Mouse (Mus musculus) lung, embryonic 14.5 days (tissue): Measurements from ENCODE around the gene Rccd1. TPM values are rescaled to one million over a fixed set of nuclear protein-coding genes. Genes with fewer than 3 reads are reported as not detected.

Source experiments
- ATAC-seq: fragments of 200-750 bp; cut with Nextera tagmentation; 2 replicates; pipeline ENCODE4 v1.8.0; 2017; ENCODE audit warnings: mild to moderate bottlenecking, moderate TSS enrichment, moderate library complexity; ENCODE audit not compliant: insufficient read depth
- DNase-seq: peaks from one replicate; pipeline ENCODE4 v3.0.0-alpha.2; 2015
- H3K27ac ChIP-seq: fragments of 300-500 bp; sonication (generic); 2 replicates; pipeline ENCODE4 v1.5.1; 2014; ENCODE audit warnings: low read depth, mild to moderate bottlenecking, moderate library complexity
- H3K27me3 ChIP-seq: fragments of 300-500 bp; sonication (generic); 2 replicates; pipeline ENCODE4 v1.6.1; 2014; ENCODE audit warnings: low read length, control low read depth; ENCODE audit not compliant: insufficient read depth
- H3K36me3 ChIP-seq: fragments of 300-500 bp; sonication (generic); 2 replicates; pipeline ENCODE4 v1.6.1; 2014; ENCODE audit warnings: control low read depth; ENCODE audit not compliant: insufficient read depth
- H3K4me1 ChIP-seq: fragments of 300-500 bp; sonication (generic); 2 replicates; pipeline ENCODE4 v1.6.1; 2014; ENCODE audit warnings: antibody characterized with exemption, control low read depth; ENCODE audit not compliant: insufficient read depth
- H3K4me2 ChIP-seq: fragments of 300-500 bp; sonication (generic); 2 replicates; pipeline ENCODE4 v1.6.1; 2014; ENCODE audit warnings: mild to moderate bottlenecking
- H3K4me3 ChIP-seq: fragments of 300-500 bp; sonication (generic); 2 replicates; pipeline ENCODE4 v1.5.1; 2014; ENCODE audit warnings: low read depth, low read length
- H3K9ac ChIP-seq: fragments of 300-500 bp; sonication (generic); 2 replicates; pipeline ENCODE4 v1.6.1; 2014
- H3K9me3 ChIP-seq: fragments of 300-500 bp; sonication (generic); 2 replicates; pipeline ENCODE4 v1.6.1; 2016; ENCODE audit warnings: low read depth, low read length, control low read depth
- CTCF ChIP-seq: IDR thresholded peaks from 2 replicates; pipeline ENCODE4 v1.5.1; 2016; ENCODE audit warnings: antibody characterized with exemption, low read depth
- WGBS: fragments of 180-500 bp; shearing (Covaris S2); extraction: QIAGEN DNeasy Blood & Tissue Kit; methylation state at CpG from one replicate; pipeline ENCODE4 v1.1.7; 2014; 5-methylcytosine and 5-hydroxymethylcytosine counted together
- polyA plus RNA-seq: library from polyadenylated mRNA; unstranded; fragments of >200 nt; fragmentation: Nextera tagmentation; extraction: Ambion mirVana; gene quantifications from 2 replicates; pipeline ENCODE4 v1.2.1, GENCODE M21; 2014

The Rccd1 gene
- polyA plus RNA-seq, 1 experiment from 2014 or later, result 11.0 TPM

GRCm38 (mm10) chr7:80301522-80301921, 22.7 kb downstream of the Rccd1 start:
- H3K9ac ChIP-seq, result no peak overlapping the region
- DNase-seq (no peak), ATAC-seq (no peak)
- no peak overlapping the region for H3K4me3 ChIP-seq
- H3K4me1 ChIP-seq, result no peaks in the 10 kb centered on the region
- 88% methylated on average over 2 of the region's 2 CpGs for WGBS
- H3K9me3 ChIP-seq, result no peaks in the 10 kb centered on the region
- peak; percentile 26; the same call in 1 of the 2 replicates for TF ChIP-seq CTCF
- H3K36me3 ChIP-seq, result peaks cover 76% of the 10 kb centered on the region
- no peaks in the 10 kb centered on the region for H3K27me3 ChIP-seq
- H3K27ac ChIP-seq, result no peak overlapping the region
- no peak overlapping the region for H3K4me2 ChIP-seq

- no peak overlapping the region for H3K4me3 ChIP-seq
- no peak for DNase-seq
Measured at GRCm38 (mm10) chr7:80299568-80299967, 24.7 kb downstream of the Rccd1 start.

GRCm38 (mm10) chr7:80298754-80299153, 25.5 kb downstream of the Rccd1 start:
- ATAC-seq (no peak), DNase-seq (no peak)
- Histone ChIP-seq H3K9ac (no peak overlapping the region), H3K27ac (no peak overlapping the region), H3K36me3 (peaks cover 48% of the 10 kb centered on the region), H3K4me2 (no peak overlapping the region), H3K27me3 (no peaks in the 10 kb centered on the region), H3K4me1 (peaks cover 7% of the 10 kb centered on the region; the same call in 1 of the 2 replicates), H3K4me3 (no peak overlapping the region), H3K9me3 (no peaks in the 10 kb centered on the region)
- no peak for TF ChIP-seq CTCF
- WGBS, result 87% methylated on average over 4 of the region's 4 CpGs

More at GRCm38 (mm10) chr7:80299568-80299967, 24.7 kb downstream of the Rccd1 start:
- Histone ChIP-seq H3K36me3 (peaks cover 56% of the 10 kb centered on the region), H3K4me2 (no peak overlapping the region), H3K27ac (no peak overlapping the region), H3K9ac (no peak overlapping the region), H3K27me3 (no peaks in the 10 kb centered on the region), H3K4me1 (peaks cover 7% of the 10 kb centered on the region; the same call in 1 of the 2 replicates), H3K9me3 (no peaks in the 10 kb centered on the region)
- no peak for TF ChIP-seq CTCF
- WGBS, result 87% methylated on average over 3 of the region's 3 CpGs
- no peak for ATAC-seq

GRCm38 (mm10) chr7:80297041-80297440, 27.2 kb downstream of the Rccd1 start:
- Histone ChIP-seq H3K4me1 (peaks cover 7% of the 10 kb centered on the region; the same call in 1 of the 2 replicates), H3K27me3 (no peaks in the 10 kb centered on the region), H3K27ac (no peak overlapping the region), H3K9ac (peak overlapping the region; percentile 18; the same call in 1 of the 2 replicates), H3K4me3 (no peak overlapping the region), H3K4me2 (no peak overlapping the region), H3K36me3 (peaks cover 33% of the 10 kb centered on the region), H3K9me3 (no peaks in the 10 kb centered on the region)
- DNase-seq, result no peak
- ATAC-seq, result no peak
- no peak for TF ChIP-seq CTCF
- 82% methylated on average over 3 of the region's 3 CpGs for WGBS

GRCm38 (mm10) chr7:80296462-80296861, 27.8 kb downstream of the Rccd1 start:
- DNase-seq (no peak), ATAC-seq (no peak)
- TF ChIP-seq CTCF, result no peak
- peak overlapping the region; percentile 73 for H3K4me2 ChIP-seq
- no peak overlapping the region for H3K9ac ChIP-seq
- H3K36me3 ChIP-seq, result peaks cover 27% of the 10 kb centered on the region
- no peak overlapping the region for H3K27ac ChIP-seq
- H3K27me3 ChIP-seq, result no peaks in the 10 kb centered on the region
- no peak overlapping the region for H3K4me3 ChIP-seq
- no peaks in the 10 kb centered on the region for H3K9me3 ChIP-seq
- WGBS, result 90% methylated on average over 6 of the region's 6 CpGs
- H3K4me1 ChIP-seq, result peaks cover 7% of the 10 kb centered on the region; the same call in 1 of the 2 replicates

- DNase-seq (peak; percentile 64), ATAC-seq (peak; percentile 68)
- peak overlapping the region; percentile 92 for H3K27ac ChIP-seq
- TF ChIP-seq CTCF, result no peak
- peaks cover 7% of the 10 kb centered on the region; the same call in 1 of the 2 replicates for H3K4me1 ChIP-seq
- H3K36me3 ChIP-seq, result peaks cover 27% of the 10 kb centered on the region
- H3K9ac ChIP-seq, result peak overlapping the region; percentile 86
- H3K9me3 ChIP-seq, result no peaks in the 10 kb centered on the region
- H3K4me2 ChIP-seq, result peak overlapping the region; percentile 73
- no peaks in the 10 kb centered on the region for H3K27me3 ChIP-seq
- H3K4me3 ChIP-seq, result peak overlapping the region; percentile 92
- WGBS, result 6% methylated on average over 37 of the region's 37 CpGs
Measured at GRCm38 (mm10) chr7:80294764-80295648, 29.2 kb downstream of the Rccd1 start.

- H3K9ac ChIP-seq, result peak within 1 kb of the TSS; percentile 86
- peak; percentile 99 for DNase-seq
- peaks cover 22% of the 10 kb centered on the region for H3K36me3 ChIP-seq
- H3K4me3 ChIP-seq, result peak within 1 kb of the TSS; percentile 92
- peak within 1 kb of the TSS; percentile 73 for H3K4me2 ChIP-seq
- no peaks in the 10 kb centered on the region for H3K27me3 ChIP-seq
- no peaks in the 10 kb centered on the region for H3K9me3 ChIP-seq
- peak within 1 kb of the TSS; percentile 92 for H3K27ac ChIP-seq
- WGBS, result under 1% methylated on average over 52 of the region's 52 CpGs
- H3K4me1 ChIP-seq, result peaks cover 7% of the 10 kb centered on the region; the same call in 1 of the 2 replicates
- ATAC-seq, result peak; percentile 99
- TF ChIP-seq CTCF, result no peak
Measured at GRCm38 (mm10) chr7:80294062-80294763, 30.0 kb downstream of the Rccd1 start, which contains the start of gene Prc1. Gene Prc1, plus strand, starts transcription at chr7:80294450.
